Mouse (Mus musculus): ENCODE results near the gene Nrip3.

The Nrip3 gene

GRCm38 (mm10) chr7:109767575-109768350 lies 14.1 kb downstream of the Nrip3 start:
- no peak for DNase-seq (ENCODE audit: low spot score in 2 of 2)

GRCm38 (mm10) chr7:109764009-109764408 lies 17.8 kb downstream of the Nrip3 start:
- no peak for DNase-seq (ENCODE audit: low spot score in 2 of 2)

- DNase-seq (ENCODE audit: low spot score in 2 of 2), result no peak
These were observed 25.5 kb downstream of the Nrip3 start for GRCm38 (mm10) chr7:109756291-109756690.

- DNase-seq (ENCODE audit: low spot score in 2 of 2), result no peak
These were observed 27.8 kb downstream of the Nrip3 start for GRCm38 (mm10) chr7:109754034-109754433.

- peak; percentile 86 to 89 for DNase-seq (ENCODE audit: low spot score in 2 of 2)
These were observed 29.6 kb downstream of the Nrip3 start, which contains the start of gene Tmem9b for GRCm38 (mm10) chr7:109752008-109752925. Gene Tmem9b, minus strand, starts transcription at chr7:109752875.

- DNase-seq (ENCODE audit: low spot score in 2 of 2), result no peak
These were observed 30.3 kb downstream of the Nrip3 start for GRCm38 (mm10) chr7:109751427-109752007.

- DNase-seq (ENCODE audit: low spot score in 2 of 2), result no peak
These were observed 34.1 kb downstream of the Nrip3 start for GRCm38 (mm10) chr7:109747747-109748146.

- no peak for DNase-seq (ENCODE audit: low spot score in 2 of 2)
These were observed 40.1 kb downstream of the Nrip3 start for GRCm38 (mm10) chr7:109741703-109742102.

- no peak for DNase-seq (ENCODE audit: low spot score in 2 of 2)
These were observed 40.8 kb downstream of the Nrip3 start for GRCm38 (mm10) chr7:109741060-109741459.

- no peak for DNase-seq (ENCODE audit: low spot score in 2 of 2)
These were observed 41.9 kb downstream of the Nrip3 start for GRCm38 (mm10) chr7:109739822-109740370.

- no peak for DNase-seq (ENCODE audit: low spot score in 2 of 2)
These were observed 47.0 kb downstream of the Nrip3 start for GRCm38 (mm10) chr7:109734806-109735205.

GRCm38 (mm10) chr7:109731626-109732025 lies 50.2 kb downstream of the Nrip3 start, which contains the start of gene Ascl3:
Gene Ascl3, minus strand, starts transcription at chr7:109731726.
- DNase-seq (ENCODE audit: low spot score in 2 of 2), result no peak

- no peak for DNase-seq (ENCODE audit: low spot score in 2 of 2)
These were observed 58.1 kb downstream of the Nrip3 start, which contains the start of gene BC051019 for GRCm38 (mm10) chr7:109723697-109724096. Gene BC051019, minus strand, starts transcription at chr7:109723850.

- no peak for DNase-seq (ENCODE audit: low spot score in 2 of 2)
These were observed 58.7 kb downstream of the Nrip3 start for GRCm38 (mm10) chr7:109723114-109723513.

- DNase-seq (ENCODE audit: low spot score in 2 of 2), result no peak
These were observed 59.2 kb downstream of the Nrip3 start for GRCm38 (mm10) chr7:109722618-109723017.

GRCm38 (mm10) chr7:109719286-109719685 lies 62.5 kb downstream of the Nrip3 start:
- no peak for DNase-seq (ENCODE audit: low spot score in 2 of 2)

GRCm38 (mm10) chr7:109713434-109713982 lies 68.3 kb downstream of the Nrip3 start:
- no peak for DNase-seq (ENCODE audit: low spot score in 2 of 2)

- no peak for DNase-seq (ENCODE audit: low spot score in 2 of 2)
These were observed 69.6 kb downstream of the Nrip3 start for GRCm38 (mm10) chr7:109712198-109712597.

- no peak for DNase-seq (ENCODE audit: low spot score in 2 of 2)
These were observed 71.8 kb downstream of the Nrip3 start for GRCm38 (mm10) chr7:109710069-109710468.

- peak; percentile 77 to 84 for DNase-seq (ENCODE audit: low spot score in 2 of 2)
These were observed 72.9 kb downstream of the Nrip3 start for GRCm38 (mm10) chr7:109708961-109709382.

All from heart, adult 9 months (tissue).